32 mouse cellular contexts compared by ENCODE assay signal in genomic region chr13:99970089-99970488, GRCm38 (mm10).
"Had no signal": no experiment of that assay in that cellular context is flagged by ENCODE, and none has a peak within 500 bp of the region (broad histone marks: within the 10 kb centered on the region; RNA-seq: fewer than 3 reads in every experiment).

No protein-coding gene starts in this region.

- DNase-seq: left cerebral cortex, postnatal 4 days; liver; liver, embryonic 13.5 days; liver, postnatal 0 days; lung, adult 18-20 months; lung, adult 2 months; lung, embryonic 14.5 days; lung, postnatal 10 days; lung, postnatal 14 days; lung, postnatal 36 days; lung, postnatal 4 days; midbrain, embryonic 14.5 days had no signal

- H3K4me2 ChIP-seq: limb, embryonic 12.5 days; limb, embryonic 13.5 days; limb, embryonic 15.5 days; liver, embryonic 11.5 days; liver, embryonic 12.5 days; liver, embryonic 13.5 days; liver, embryonic 15.5 days; lung, embryonic 14.5 days; lung, embryonic 15.5 days; midbrain, embryonic 11.5 days; midbrain, embryonic 12.5 days; midbrain, embryonic 13.5 days; midbrain, embryonic 15.5 days; neural tube, embryonic 12.5 days had no signal

- H3K36me3 ChIP-seq: midbrain, embryonic 12.5 days; midbrain, embryonic 15.5 days; neural tube, embryonic 12.5 days had no signal

- H3K27me3 ChIP-seq: limb, embryonic 12.5 days; limb, embryonic 13.5 days; limb, embryonic 15.5 days; liver, embryonic 12.5 days; liver, embryonic 13.5 days; liver, embryonic 15.5 days; lung, embryonic 15.5 days; megakaryocyte, embryonic 14.5 days; midbrain, embryonic 12.5 days; midbrain, embryonic 13.5 days; midbrain, embryonic 15.5 days; neural tube, embryonic 12.5 days had no signal

- H3K4me1 ChIP-seq: limb, embryonic 10.5 days; limb, embryonic 12.5 days; limb, embryonic 13.5 days; limb, embryonic 15.5 days; liver, embryonic 12.5 days; liver, embryonic 13.5 days; liver, embryonic 15.5 days; lung, embryonic 15.5 days; midbrain, embryonic 10.5 days; midbrain, embryonic 12.5 days; midbrain, embryonic 13.5 days; midbrain, embryonic 15.5 days; neural tube, embryonic 12.5 days had no signal

- H3K27ac ChIP-seq: limb, embryonic 10.5 days; limb, embryonic 12.5 days; limb, embryonic 13.5 days; limb, embryonic 15.5 days; liver, embryonic 12.5 days; liver, embryonic 13.5 days; liver, embryonic 14.5 days; liver, embryonic 15.5 days; lung, embryonic 15.5 days; macrophage; midbrain, embryonic 10.5 days; midbrain, embryonic 12.5 days; midbrain, embryonic 13.5 days; midbrain, embryonic 15.5 days; neural tube, embryonic 12.5 days had no signal

- H3K4me3 ChIP-seq: limb, embryonic 10.5 days; limb, embryonic 12.5 days; limb, embryonic 13.5 days; limb, embryonic 15.5 days; liver, embryonic 12.5 days; liver, embryonic 13.5 days; liver, embryonic 15.5 days; lung, embryonic 15.5 days; megakaryocyte, embryonic 14.5 days; midbrain, embryonic 10.5 days; midbrain, embryonic 12.5 days; midbrain, embryonic 13.5 days; midbrain, embryonic 15.5 days; myocyte; neural tube, embryonic 12.5 days had no signal

- H3K9ac ChIP-seq: limb, embryonic 12.5 days; limb, embryonic 13.5 days; limb, embryonic 15.5 days; liver, embryonic 12.5 days; liver, embryonic 13.5 days; liver, embryonic 14.5 days; liver, embryonic 15.5 days; liver, postnatal 0 days; lung, embryonic 14.5 days; lung, embryonic 15.5 days; midbrain, embryonic 12.5 days; midbrain, embryonic 13.5 days; midbrain, embryonic 15.5 days; neural tube, embryonic 12.5 days had no signal

- H3K9me3 ChIP-seq: limb, embryonic 10.5 days; limb, embryonic 12.5 days; limb, embryonic 13.5 days; limb, embryonic 15.5 days; liver, embryonic 12.5 days; liver, embryonic 13.5 days; liver, embryonic 15.5 days; lung, embryonic 15.5 days; megakaryocyte, embryonic 14.5 days; midbrain, embryonic 10.5 days; midbrain, embryonic 12.5 days; midbrain, embryonic 13.5 days; midbrain, embryonic 15.5 days; neural tube, embryonic 12.5 days had no signal

- ATAC-seq: liver, embryonic 12.5 days; liver, postnatal 0 days; lung, postnatal 0 days; midbrain, embryonic 13.5 days; midbrain, embryonic 15.5 days; midbrain, embryonic 16.5 days had no signal
